Mouse (Mus musculus) limb, embryonic 12.5 days (tissue): ENCODE measurements around the gene Evc. TPM values are rescaled to one million over a fixed set of nuclear protein-coding genes. Genes with fewer than 3 reads are reported as not detected.

Experiments
- ATAC-seq: fragments of 200-750 bp; cut with Nextera tagmentation; 2 replicates; pipeline ENCODE4 v1.8.0; 2017; ENCODE audit warnings: low read depth, moderate TSS enrichment; ENCODE audit not compliant: insufficient number of reproducible peaks, insufficient read depth, low FRiP score, low TSS enrichment
- H3K27ac ChIP-seq: fragments of 300-500 bp; sonication (generic); 2 replicates; pipeline ENCODE4 v1.5.1; 2016; ENCODE audit warnings: mild to moderate bottlenecking, moderate library complexity
- H3K27me3 ChIP-seq: fragments of 300-500 bp; sonication (generic); 2 replicates; pipeline ENCODE4 v1.6.1; 2016; ENCODE audit warnings: mild to moderate bottlenecking, moderate library complexity
- H3K36me3 ChIP-seq: fragments of 300-500 bp; sonication (generic); 2 replicates; pipeline ENCODE4 v1.6.1; 2016; ENCODE audit warnings: mild to moderate bottlenecking, moderate library complexity
- H3K4me1 ChIP-seq: fragments of 300-500 bp; sonication (generic); replicated peaks from 2 replicates; pipeline ENCODE4 v1.6.1; 2016
- H3K4me2 ChIP-seq: fragments of 300-500 bp; sonication (generic); 2 replicates; pipeline ENCODE4 v1.6.1; 2016; ENCODE audit warnings: mild to moderate bottlenecking, moderate library complexity
- H3K4me3 ChIP-seq: fragments of 300-500 bp; sonication (generic); replicated peaks from 2 replicates; pipeline ENCODE4 v1.5.1; 2016; ENCODE audit warnings: mild to moderate bottlenecking
- H3K9ac ChIP-seq: fragments of 300-500 bp; sonication (generic); replicated peaks from 2 replicates; pipeline ENCODE4 v1.6.1; 2016; ENCODE audit warnings: mild to moderate bottlenecking, moderate library complexity
- H3K9me3 ChIP-seq: fragments of 300-500 bp; sonication (generic); 2 replicates; pipeline ENCODE4 v1.6.1; 2016; ENCODE audit warnings: mild to moderate bottlenecking, moderate library complexity
- WGBS: fragments of 180-500 bp; shearing (Covaris S2); methylation state at CpG from one replicate; pipeline ENCODE4 v1.1.7; 2016; 5-methylcytosine and 5-hydroxymethylcytosine counted together
- polyA plus RNA-seq: library from polyadenylated mRNA; unstranded; fragments of >200 nt; fragmentation: Nextera tagmentation; extraction: Ambion mirVana; gene quantifications from 2 replicates; pipeline ENCODE4 v1.2.1, GENCODE M21; 2016

The Evc gene
- polyA plus RNA-seq, 1 experiment from 2014 or later, result 37.6 TPM

DNA sequence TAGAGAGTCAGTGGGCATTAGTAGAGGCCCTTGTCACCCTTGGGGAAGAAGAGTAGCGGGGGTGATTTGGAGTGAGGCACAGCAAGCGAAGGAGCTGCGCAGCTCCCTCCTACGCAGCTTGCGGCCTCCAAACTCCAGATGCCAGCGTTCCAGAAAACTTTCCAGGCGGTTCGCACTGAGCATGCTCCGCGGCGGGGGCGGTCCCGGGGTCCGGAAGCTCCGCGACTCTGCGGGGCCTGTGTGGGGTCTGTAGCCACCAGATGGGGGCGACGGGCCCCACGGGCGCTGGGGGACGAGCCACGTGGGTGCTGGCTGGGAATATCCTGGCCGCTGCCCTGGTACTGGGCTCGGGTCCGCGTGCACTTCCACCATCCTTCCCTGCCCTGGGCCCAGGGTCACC is 1.6 kb upstream of the Evc start, which contains the start of gene Evc2:
Evc2 (plus strand) TSS at position 212 of the 400 bp plus-strand sequence.
- peaks cover 15% of the 10 kb centered on the region for H3K36me3 ChIP-seq
- WGBS, result under 1% methylated on average over 27 of the region's 27 CpGs
- ATAC-seq, result peak; percentile 83
- H3K27me3 ChIP-seq, result no peaks in the 10 kb centered on the region
- H3K9me3 ChIP-seq, result no peaks in the 10 kb centered on the region
- H3K9ac ChIP-seq, result peak within 1 kb of the TSS; percentile 79
- peak within 1 kb of the TSS; percentile 70 for H3K4me3 ChIP-seq
- peak within 1 kb of the TSS; percentile 88 for H3K27ac ChIP-seq
- H3K4me2 ChIP-seq, result peak within 1 kb of the TSS; percentile 75
- H3K4me1 ChIP-seq, result peaks cover 44% of the 10 kb centered on the region

DNA sequence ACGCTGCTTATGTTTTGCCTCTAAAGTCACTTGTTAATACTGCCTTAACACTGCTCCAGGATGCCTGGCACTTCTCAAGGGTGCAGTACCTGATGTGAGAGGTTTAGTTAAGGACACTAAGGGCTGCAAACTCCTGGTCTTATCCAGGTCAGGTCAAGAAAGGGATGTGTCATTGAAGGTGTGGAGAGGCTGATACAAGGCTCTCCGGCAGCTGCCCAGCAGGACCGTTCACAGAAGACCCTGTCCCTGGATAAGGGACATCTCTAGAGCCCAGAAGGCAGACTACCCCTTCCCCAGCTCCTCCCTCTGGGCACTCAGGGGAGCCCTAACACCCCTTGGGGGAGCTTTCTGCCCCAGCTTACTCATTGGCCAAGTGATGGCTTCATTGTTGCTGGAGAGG is 1.0 kb upstream of the Evc start:
- Histone ChIP-seq H3K9ac (peak overlapping the region; percentile 79; the same call in 1 of the 2 replicates), H3K4me3 (peak overlapping the region; percentile 59; the same call in 1 of the 2 replicates), H3K36me3 (peaks cover 16% of the 10 kb centered on the region), H3K4me1 (peaks cover 44% of the 10 kb centered on the region), H3K27me3 (no peaks in the 10 kb centered on the region), H3K4me2 (peak overlapping the region; percentile 75), H3K27ac (peak overlapping the region; percentile 88), H3K9me3 (no peaks in the 10 kb centered on the region)
- ATAC-seq, result no peak
- 63% methylated on average over 3 of the region's 3 CpGs for WGBS

DNA sequence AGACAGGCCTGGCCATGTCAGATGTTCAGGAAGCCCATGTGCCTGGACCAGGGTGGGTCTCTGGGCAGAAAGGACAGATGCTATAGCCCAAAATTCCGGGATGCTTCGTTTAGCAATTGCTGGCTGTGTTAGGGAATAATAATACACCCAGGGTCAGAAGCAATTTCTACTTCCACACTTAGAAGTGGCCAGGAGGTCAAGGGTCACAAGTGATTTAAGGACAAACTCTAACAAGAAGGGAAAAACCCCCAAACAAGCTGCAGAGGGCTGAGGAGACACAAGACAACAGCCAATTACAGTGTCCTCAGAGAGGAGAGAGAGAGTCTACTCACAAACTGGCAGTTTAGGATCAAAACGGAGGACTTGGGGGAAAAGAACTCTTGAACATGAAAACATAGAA is 1.6 kb downstream of the Evc start:
- no peak for ATAC-seq

DNA sequence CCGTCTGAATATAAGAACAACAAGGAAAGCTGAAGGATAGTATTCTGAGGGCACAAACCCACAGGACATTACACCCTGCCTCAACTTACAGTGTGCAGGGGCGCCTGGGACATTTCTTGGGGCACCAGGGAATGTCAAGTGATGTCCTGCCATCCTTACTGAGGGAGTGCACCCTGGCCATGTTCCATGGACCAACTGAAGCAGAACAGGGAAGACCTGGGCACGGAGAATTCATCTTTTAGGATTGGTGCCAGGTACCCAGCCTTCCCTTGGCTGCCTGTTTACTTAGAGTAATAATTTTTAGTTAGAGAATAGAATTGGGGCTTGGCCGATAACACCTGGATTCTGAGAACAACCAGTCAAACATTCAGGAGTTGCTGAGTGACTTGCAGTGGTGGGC is 4.6 kb downstream of the Evc start:
- H3K4me1 ChIP-seq, result peaks cover 18% of the 10 kb centered on the region
- H3K27me3 ChIP-seq, result no peaks in the 10 kb centered on the region
- no peak overlapping the region for H3K4me2 ChIP-seq
- H3K36me3 ChIP-seq, result peaks cover 61% of the 10 kb centered on the region
- no peak overlapping the region for H3K9ac ChIP-seq
- H3K4me3 ChIP-seq, result no peak overlapping the region
- WGBS, result 78% methylated on average over 4 of the region's 4 CpGs
- no peak overlapping the region for H3K27ac ChIP-seq
- no peaks in the 10 kb centered on the region for H3K9me3 ChIP-seq
- ATAC-seq, result no peak

More for the DNA sequence above, 1.6 kb downstream of the Evc start:
- Histone ChIP-seq H3K27ac (no peak overlapping the region), H3K4me2 (peak overlapping the region; percentile 75; the same call in 1 of the 2 replicates), H3K36me3 (peaks cover 33% of the 10 kb centered on the region), H3K4me3 (no peak overlapping the region), H3K4me1 (peaks cover 44% of the 10 kb centered on the region), H3K27me3 (no peaks in the 10 kb centered on the region), H3K9me3 (no peaks in the 10 kb centered on the region), H3K9ac (no peak overlapping the region)
- 47% methylated on average over 3 of the region's 3 CpGs for WGBS

GRCm38 (mm10) chr5:37331133-37331505 is 5.6 kb downstream of the Evc start:
- no peak overlapping the region for H3K4me2 ChIP-seq
- H3K27me3 ChIP-seq, result no peaks in the 10 kb centered on the region
- no peak overlapping the region for H3K27ac ChIP-seq
- H3K9me3 ChIP-seq, result no peaks in the 10 kb centered on the region
- WGBS, result 88% methylated on average over 2 of the region's 2 CpGs
- H3K4me3 ChIP-seq, result no peak overlapping the region
- H3K36me3 ChIP-seq, result peaks cover 70% of the 10 kb centered on the region
- H3K9ac ChIP-seq, result no peak overlapping the region
- ATAC-seq, result no peak
- peaks cover 14% of the 10 kb centered on the region for H3K4me1 ChIP-seq

DNA sequence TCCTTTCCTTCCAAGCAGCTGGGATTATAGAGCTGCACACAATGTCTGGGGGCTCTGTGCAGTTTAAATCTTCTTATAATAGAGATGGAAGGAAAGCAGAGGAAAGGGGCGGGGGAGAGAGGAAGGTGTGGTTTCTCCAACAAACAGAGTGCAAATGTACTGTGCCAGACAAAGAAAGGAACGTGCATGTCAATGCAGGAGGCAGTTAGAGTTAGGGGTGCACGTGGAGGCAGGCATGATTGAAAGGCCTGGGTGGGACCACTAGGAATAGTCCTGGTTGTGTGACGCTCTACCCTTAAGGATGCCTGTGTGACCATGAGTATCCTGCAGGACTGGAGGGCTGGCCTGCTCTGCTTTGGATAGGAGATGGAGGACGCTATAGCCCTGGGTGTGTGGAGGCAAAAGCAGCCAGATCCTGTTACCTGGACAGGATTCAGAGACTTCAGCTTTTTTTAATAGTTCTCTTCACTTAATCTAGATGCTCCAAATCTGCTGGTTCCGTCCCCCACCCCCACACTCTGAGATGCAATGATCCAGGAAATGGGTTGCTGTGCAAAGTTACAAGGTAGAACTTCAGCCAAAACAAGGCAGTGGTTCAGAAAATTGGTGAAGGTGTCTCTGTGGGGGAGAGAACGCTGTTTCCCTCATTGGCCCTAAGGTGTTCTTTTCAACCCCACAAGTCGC is 6.1 kb downstream of the Evc start:
- H3K27me3 ChIP-seq, result no peaks in the 10 kb centered on the region
- H3K9ac ChIP-seq, result no peak overlapping the region
- WGBS, result 83% methylated on average over 8 of the region's 8 CpGs
- peaks cover 9% of the 10 kb centered on the region for H3K4me1 ChIP-seq
- H3K9me3 ChIP-seq, result no peaks in the 10 kb centered on the region
- H3K36me3 ChIP-seq, result peaks cover 75% of the 10 kb centered on the region
- H3K4me2 ChIP-seq, result no peak overlapping the region
- no peak overlapping the region for H3K27ac ChIP-seq
- no peak overlapping the region for H3K4me3 ChIP-seq
- no peak for ATAC-seq

GRCm38 (mm10) chr5:37326675-37327074 is 10.0 kb downstream of the Evc start:
- Histone ChIP-seq H3K4me3 (no peak overlapping the region), H3K4me1 (no peaks in the 10 kb centered on the region), H3K4me2 (no peak overlapping the region), H3K27me3 (no peaks in the 10 kb centered on the region), H3K27ac (no peak overlapping the region), H3K36me3 (peaks cover 96% of the 10 kb centered on the region), H3K9ac (no peak overlapping the region), H3K9me3 (no peaks in the 10 kb centered on the region)
- 85% methylated on average over 6 of the region's 6 CpGs for WGBS
- no peak for ATAC-seq

DNA sequence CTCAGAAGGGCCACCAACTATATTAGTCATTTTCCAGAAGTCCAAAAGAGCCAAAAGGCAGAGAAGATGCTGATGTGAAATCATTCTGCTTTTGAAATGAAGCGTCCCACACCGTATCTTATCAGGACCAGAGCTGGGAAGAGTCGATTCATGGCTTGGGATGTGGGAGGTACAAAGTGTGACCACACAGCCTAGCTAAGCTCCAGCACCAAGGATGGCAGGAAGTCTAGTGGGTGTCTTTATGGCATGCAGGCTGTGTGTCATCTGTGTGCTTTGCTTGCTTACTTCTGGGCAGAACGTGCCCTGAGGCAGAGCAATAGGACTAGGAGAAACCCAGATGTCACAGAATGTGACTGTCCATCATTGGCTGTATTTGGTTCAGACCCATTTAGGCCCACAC is 15.9 kb downstream of the Evc start:
- Histone ChIP-seq H3K9ac (no peak overlapping the region), H3K27me3 (no peaks in the 10 kb centered on the region), H3K4me2 (no peak overlapping the region), H3K27ac (no peak overlapping the region), H3K9me3 (peaks cover 2% of the 10 kb centered on the region; the same call in 1 of the 2 replicates), H3K36me3 (peaks cover 98% of the 10 kb centered on the region), H3K4me1 (no peaks in the 10 kb centered on the region), H3K4me3 (no peak overlapping the region)
- ATAC-seq, result no peak
- 93% methylated on average over 4 of the region's 4 CpGs for WGBS

DNA sequence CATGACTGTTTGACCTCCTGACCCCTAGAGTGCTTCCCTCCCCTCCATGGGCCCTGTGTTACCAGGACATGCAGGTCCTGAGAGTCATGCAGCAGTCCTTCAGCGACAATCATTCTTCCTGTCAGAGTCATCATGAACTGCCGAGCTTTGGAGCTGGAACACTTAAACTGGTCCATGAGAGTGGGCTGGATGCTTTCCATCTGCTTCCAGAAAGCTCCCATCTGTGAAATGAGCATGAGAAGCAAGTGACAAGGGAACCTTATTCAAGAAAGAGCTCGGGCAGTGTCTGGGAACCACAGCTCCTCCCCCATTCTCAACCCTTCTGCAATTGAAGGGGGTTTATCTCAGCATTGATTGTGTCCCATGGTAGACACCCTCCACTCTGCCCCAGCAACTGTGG is 16.5 kb downstream of the Evc start:
- Histone ChIP-seq H3K36me3 (peaks cover 98% of the 10 kb centered on the region), H3K27ac (no peak overlapping the region), H3K4me2 (no peak overlapping the region), H3K27me3 (no peaks in the 10 kb centered on the region), H3K9me3 (peaks cover 8% of the 10 kb centered on the region), H3K4me3 (no peak overlapping the region), H3K9ac (no peak overlapping the region), H3K4me1 (no peaks in the 10 kb centered on the region)
- no peak for ATAC-seq
- 72% methylated on average over 3 of the region's 3 CpGs for WGBS

GRCm38 (mm10) chr5:37318715-37319114 is 18.0 kb downstream of the Evc start:
- 86% methylated on average over 6 of the region's 6 CpGs for WGBS
- no peak overlapping the region for H3K9ac ChIP-seq
- H3K27ac ChIP-seq, result no peak overlapping the region
- no peak for ATAC-seq
- no peaks in the 10 kb centered on the region for H3K27me3 ChIP-seq
- H3K9me3 ChIP-seq, result peaks cover 13% of the 10 kb centered on the region
- no peak overlapping the region for H3K4me2 ChIP-seq
- no peaks in the 10 kb centered on the region for H3K4me1 ChIP-seq
- H3K36me3 ChIP-seq, result peaks cover 98% of the 10 kb centered on the region
- no peak overlapping the region for H3K4me3 ChIP-seq

DNA sequence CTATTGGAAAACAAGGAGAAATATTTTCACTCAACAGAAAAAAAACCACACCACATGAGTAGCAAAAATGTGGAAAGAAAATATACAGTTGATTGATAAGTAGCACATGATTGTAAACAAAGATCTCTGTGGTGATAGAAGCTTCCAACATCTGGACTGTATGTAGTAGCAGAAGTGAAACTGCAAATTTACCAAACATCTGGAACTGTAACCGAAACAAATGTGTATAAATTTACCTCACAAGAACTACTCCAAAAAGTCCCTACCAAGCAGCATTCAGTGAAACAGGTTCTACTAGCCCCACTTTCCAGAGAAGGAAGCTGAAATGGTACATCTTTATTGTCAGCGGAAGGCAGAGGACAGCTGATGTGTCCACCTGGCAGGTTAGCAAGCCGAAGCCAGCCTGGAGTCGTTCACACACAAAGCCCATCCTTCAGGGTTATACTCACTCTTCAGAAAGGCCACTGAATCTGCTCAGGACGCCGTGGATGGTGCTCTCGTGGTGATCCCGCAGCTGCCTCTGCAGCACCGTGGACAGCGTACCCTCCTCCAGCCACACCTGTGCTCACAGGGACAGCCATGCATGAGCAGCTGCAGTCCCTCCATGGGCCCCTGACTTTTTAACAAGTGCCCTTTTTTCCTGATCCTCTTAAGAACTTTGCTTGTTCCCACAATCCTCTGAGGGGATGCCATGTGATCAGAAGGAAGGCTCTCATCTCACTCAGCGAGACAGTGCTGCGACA is 23.5 kb downstream of the Evc start:
- no peaks in the 10 kb centered on the region for H3K4me1 ChIP-seq
- H3K27ac ChIP-seq, result no peak overlapping the region
- no peaks in the 10 kb centered on the region for H3K27me3 ChIP-seq
- H3K9me3 ChIP-seq, result peaks cover 13% of the 10 kb centered on the region
- peaks cover 100% of the 10 kb centered on the region for H3K36me3 ChIP-seq
- H3K9ac ChIP-seq, result no peak overlapping the region
- no peak for ATAC-seq
- H3K4me3 ChIP-seq, result no peak overlapping the region
- WGBS, result 88% methylated on average over 12 of the region's 12 CpGs
- H3K4me2 ChIP-seq, result no peak overlapping the region
